Mouse (Mus musculus): ENCODE measurements around the gene Nat10.

DNA sequence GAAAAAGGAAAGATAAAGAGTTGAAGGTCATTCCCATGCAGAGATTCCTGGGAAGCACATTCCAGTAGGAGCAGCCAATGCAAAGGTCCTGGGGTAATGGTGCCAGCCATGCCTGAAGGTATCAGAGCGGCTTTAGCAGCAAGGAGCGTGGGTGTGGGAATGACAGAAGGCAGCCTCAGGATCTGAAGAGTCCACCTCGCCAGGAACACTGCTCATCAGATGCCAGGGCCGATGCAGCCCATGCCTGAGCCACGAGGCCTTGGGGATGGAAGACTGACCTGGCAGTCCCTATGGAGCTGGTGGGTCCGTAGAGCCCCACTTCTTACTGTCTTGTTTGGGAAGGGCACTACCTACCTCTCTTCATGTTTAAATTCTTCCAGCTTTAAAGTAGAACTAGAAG lies 9.3 kb downstream of the Nat10 start:
- TF ChIP-seq POLR2A (IDR thresholded peaks at IDR 0.05; ENCODE audit: extremely low read depth, insufficient read depth, low read length) = no peak
- TF ChIP-seq CTCF (IDR thresholded peaks at IDR 0.05; ENCODE audit: low read depth, low read length) = no peak
